Mouse (Mus musculus) forebrain, embryonic 10.5 days (tissue): ENCODE data around the gene Sdr16c6. TPM values are rescaled to one million over a fixed set of nuclear protein-coding genes. Genes with fewer than 3 reads are reported as not detected.

Experiments used
- DNase-seq: peaks from one replicate; pipeline ENCODE4 v3.0.0-alpha.2; 2017; ENCODE audit warnings: low spot score; ENCODE audit errors: extremely low spot score
- H3K27ac ChIP-seq: fragments of 300-500 bp; sonication (generic); 2 replicates; pipeline ENCODE4 v1.5.1; 2016; ENCODE audit warnings: mild to moderate bottlenecking
- H3K27me3 ChIP-seq: fragments of 300-500 bp; sonication (generic); 2 replicates; pipeline ENCODE4 v1.6.1; 2016; ENCODE audit warnings: mild to moderate bottlenecking; ENCODE audit not compliant: poor library complexity, severe bottlenecking
- H3K36me3 ChIP-seq: fragments of 300-500 bp; sonication (generic); replicated peaks from 2 replicates; pipeline ENCODE4 v1.6.1; 2016; ENCODE audit warnings: mild to moderate bottlenecking, moderate library complexity
- H3K4me1 ChIP-seq: fragments of 300-500 bp; sonication (generic); 2 replicates; pipeline ENCODE4 v1.6.1; 2016
- H3K4me3 ChIP-seq: fragments of 300-500 bp; sonication (generic); 2 replicates; pipeline ENCODE4 v1.5.1; 2016; ENCODE audit warnings: mild to moderate bottlenecking, moderate library complexity
- H3K9me3 ChIP-seq: fragments of 300-500 bp; sonication (generic); 2 replicates; pipeline ENCODE4 v1.6.1; 2016; ENCODE audit warnings: mild to moderate bottlenecking, moderate library complexity
- WGBS: fragments of 180-500 bp; shearing (Covaris S2); methylation state at CpG from one replicate; pipeline ENCODE4 v1.1.7; 2016; 5-methylcytosine and 5-hydroxymethylcytosine counted together
- polyA plus RNA-seq: library from polyadenylated mRNA; unstranded; fragments of >200 nt; fragmentation: Nextera tagmentation; extraction: Ambion mirVana; gene quantifications from 2 replicates; pipeline ENCODE4 v1.2.1, GENCODE M21; 2016

Gene Sdr16c6
- not detected in 2 replicates for polyA plus RNA-seq

DNA sequence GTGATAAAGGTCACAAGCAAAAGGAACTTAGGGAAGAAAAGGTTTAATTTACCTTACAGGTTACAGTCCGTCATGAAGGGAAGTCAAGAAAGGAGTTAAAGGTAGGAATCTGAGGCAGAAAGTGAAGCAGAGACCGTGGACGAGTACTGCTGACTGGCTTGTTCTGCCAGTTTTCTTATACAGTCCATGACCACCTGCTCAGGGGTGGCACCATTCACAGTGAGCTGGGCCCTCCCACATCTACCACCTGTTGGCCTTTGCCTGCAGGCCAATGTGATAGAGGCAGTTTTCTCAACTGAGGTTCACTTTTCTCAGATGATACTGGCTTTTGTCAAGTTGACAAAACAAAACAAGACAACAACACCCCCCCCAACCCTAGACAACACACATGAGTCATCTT is at the start of gene Sdr16c6:
TSS of gene Sdr16c6 (minus strand) at position 151 of the 400 bp plus-strand sequence.
- no peak for DNase-seq
- Histone ChIP-seq H3K4me3 (no peak within 1 kb of the TSS), H3K27me3 (no peaks in the 10 kb centered on the region), H3K27ac (no peak within 1 kb of the TSS), H3K4me1 (no peaks in the 10 kb centered on the region), H3K36me3 (no peaks in the 10 kb centered on the region), H3K9me3 (no peaks in the 10 kb centered on the region)
- 89% methylated on average over 3 of the region's 3 CpGs for WGBS

GRCm38 (mm10) chr4:4080180-4080579 is 2.9 kb upstream of the Sdr16c6 start:
- Histone ChIP-seq H3K4me3 (no peak overlapping the region), H3K36me3 (no peaks in the 10 kb centered on the region), H3K27ac (no peak overlapping the region), H3K27me3 (no peaks in the 10 kb centered on the region), H3K9me3 (no peaks in the 10 kb centered on the region), H3K4me1 (no peaks in the 10 kb centered on the region)
- DNase-seq, result no peak

GRCm38 (mm10) chr4:4079132-4079531 is 1.8 kb upstream of the Sdr16c6 start:
- H3K27me3 ChIP-seq, result no peaks in the 10 kb centered on the region
- no peaks in the 10 kb centered on the region for H3K4me1 ChIP-seq
- no peaks in the 10 kb centered on the region for H3K36me3 ChIP-seq
- no peak for DNase-seq
- H3K4me3 ChIP-seq, result no peak overlapping the region
- no peaks in the 10 kb centered on the region for H3K9me3 ChIP-seq
- 89% methylated on average over 3 of the region's 3 CpGs for WGBS
- no peak overlapping the region for H3K27ac ChIP-seq

- Histone ChIP-seq H3K27ac (no peak overlapping the region), H3K27me3 (no peaks in the 10 kb centered on the region), H3K4me3 (no peak overlapping the region), H3K36me3 (no peaks in the 10 kb centered on the region), H3K9me3 (no peaks in the 10 kb centered on the region), H3K4me1 (no peaks in the 10 kb centered on the region)
- no peak for DNase-seq
- 94% methylated on average over 2 of the region's 2 CpGs for WGBS
These were observed 1.3 kb downstream of the Sdr16c6 start for GRCm38 (mm10) chr4:4076001-4076400.

Other genes with a start within 250 kb of the Sdr16c6 start
- gene Gm11808, start 103.9 kb downstream of the Sdr16c6 start, polyA plus RNA-seq, result 664 and 668 TPM in 2 replicates